Mouse (Mus musculus) C2C12 (cell line): Measurements from ENCODE around the gene Cbfa2t3. TPM values are rescaled to one million over a fixed set of nuclear protein-coding genes. Genes with fewer than 3 reads are reported as not detected.
A peak's percentile ranks its signal among the peaks of the same experiment; 100 is the strongest.

Experiments used
- H3K27me3 ChIP-seq: one replicate; pipeline ENCODE4 v1.6.1; 2011; ENCODE audit not compliant: control insufficient read depth, insufficient read depth, insufficient read length
- H3K36me3 ChIP-seq: one replicate; pipeline ENCODE4 v1.6.1; 2011; ENCODE audit not compliant: control insufficient read depth, insufficient read depth
- H3K4me3 ChIP-seq: one replicate; pipeline ENCODE4 v1.5.1; 2011; ENCODE audit warnings: mild to moderate bottlenecking, control low read depth; ENCODE audit not compliant: poor library complexity, insufficient read depth, severe bottlenecking
- H3K79me2 ChIP-seq: one replicate; pipeline ENCODE4 v1.6.1; 2011; ENCODE audit not compliant: control insufficient read depth, insufficient read depth
- H3K79me3 ChIP-seq: one replicate; pipeline ENCODE4 v1.6.1; 2011; ENCODE audit warnings: low read depth, control low read depth
- H3ac ChIP-seq: one replicate; pipeline ENCODE3; 2011; ENCODE audit warnings: low read depth; ENCODE audit not compliant: control insufficient read depth, insufficient read length
- CEBPB ChIP-seq: IDR thresholded peaks from one replicate; pipeline ENCODE4 v1.6.1; 2011; ENCODE audit warnings: low read depth, mild to moderate bottlenecking, control low read depth, moderate library complexity
- CTCF ChIP-seq: IDR thresholded peaks from one replicate; pipeline ENCODE4 v1.5.1; 2011; ENCODE audit not compliant: control insufficient read depth, insufficient read depth, insufficient read length
- FOSL1 ChIP-seq: IDR thresholded peaks from one replicate; pipeline ENCODE4 v1.8.0; 2011; ENCODE audit warnings: mild to moderate bottlenecking, low read length; ENCODE audit not compliant: poor library complexity, insufficient read depth, severe bottlenecking
- MAX ChIP-seq: IDR thresholded peaks from one replicate; pipeline ENCODE4 v1.6.1; 2011; ENCODE audit warnings: mild to moderate bottlenecking, control low read depth
- MYOD1 ChIP-seq: IDR thresholded peaks from one replicate; pipeline ENCODE4 v1.6.1; 2011; ENCODE audit warnings: low read depth; ENCODE audit not compliant: control insufficient read depth, insufficient read length
- MYOG ChIP-seq: IDR thresholded peaks from one replicate; pipeline ENCODE4 v1.6.1; 2011; ENCODE audit not compliant: control insufficient read depth, insufficient read length; ENCODE audit errors: extremely low read depth
- USF1 ChIP-seq: IDR thresholded peaks from one replicate; pipeline ENCODE4 v1.6.1; 2011; ENCODE audit warnings: low read depth, mild to moderate bottlenecking, control low read depth, moderate library complexity
- polyA plus RNA-seq: library from polyadenylated mRNA; unstranded; fragments of >200 nt; fragmentation: generic; extraction: Trizol; gene quantifications from one replicate; pipeline ENCODE4 v1.2.1, GENCODE M21; 2012; ENCODE audit warnings: missing spikeins

Gene Cbfa2t3
- polyA plus RNA-seq, 1 experiment: 0.15 TPM

- peaks cover 93% of the 10 kb centered on the region for H3K27me3 ChIP-seq
- no peaks in the 10 kb centered on the region for H3K79me2 ChIP-seq
- no peak overlapping the region for H3K4me3 ChIP-seq
- H3K79me3 ChIP-seq: no peaks in the 10 kb centered on the region
- no peaks in the 10 kb centered on the region for H3K36me3 ChIP-seq
- TF ChIP-seq MYOG: no peak
- TF ChIP-seq MYOD1: peak; percentile 3
- no peak for TF ChIP-seq FOSL1
- TF ChIP-seq USF1: no peak
- TF ChIP-seq CTCF: no peak
- no peak overlapping the region for H3ac ChIP-seq
These were observed 40.3 kb upstream of the Cbfa2t3 start for GRCm38 (mm10) chr8:122739102-122739725.

- Histone ChIP-seq H3K27me3 (peaks cover 95% of the 10 kb centered on the region), H3ac (no peak overlapping the region), H3K4me3 (no peak overlapping the region), H3K79me2 (no peaks in the 10 kb centered on the region), H3K36me3 (no peaks in the 10 kb centered on the region), H3K79me3 (no peaks in the 10 kb centered on the region)
- TF ChIP-seq CTCF (no peak), MYOD1 (no peak), MYOG (no peak), USF1 (no peak), FOSL1 (no peak)
These were observed 39.0 kb upstream of the Cbfa2t3 start for GRCm38 (mm10) chr8:122737886-122738285.

GRCm38 (mm10) chr8:122737071-122737470, 38.2 kb upstream of the Cbfa2t3 start:
- Histone ChIP-seq H3K79me3 (no peaks in the 10 kb centered on the region), H3ac (no peak overlapping the region), H3K79me2 (no peaks in the 10 kb centered on the region), H3K36me3 (no peaks in the 10 kb centered on the region), H3K27me3 (peaks cover 94% of the 10 kb centered on the region), H3K4me3 (no peak overlapping the region)
- TF ChIP-seq USF1 (no peak), FOSL1 (no peak), MYOD1 (no peak), CEBPB (no peak), MYOG (no peak), MAX (no peak), CTCF (no peak)

DNA sequence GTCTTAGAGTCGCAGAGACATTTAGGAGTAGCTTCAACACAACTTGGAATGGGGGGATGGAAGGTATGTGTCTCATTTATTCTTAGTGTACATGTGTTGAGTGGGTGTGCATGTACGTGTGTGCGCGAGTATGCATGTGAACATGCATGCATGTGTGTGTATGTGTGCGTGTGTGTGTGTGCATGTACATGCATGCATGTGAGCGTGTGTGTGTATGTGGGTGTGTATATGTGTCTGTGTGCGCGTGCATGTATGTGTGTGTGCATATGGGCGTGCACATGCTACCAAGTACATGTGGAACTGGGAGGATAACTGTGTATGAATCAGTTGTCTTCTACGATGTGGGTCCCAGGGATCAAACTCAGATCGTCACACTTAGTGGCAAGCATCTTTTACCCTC, 37.7 kb upstream of the Cbfa2t3 start:
- H3K4me3 ChIP-seq: no peak overlapping the region
- no peak for TF ChIP-seq MAX
- no peak for TF ChIP-seq MYOG
- TF ChIP-seq CEBPB: no peak
- TF ChIP-seq MYOD1: no peak
- TF ChIP-seq CTCF: no peak
- no peak for TF ChIP-seq FOSL1
- no peak for TF ChIP-seq USF1
- H3K36me3 ChIP-seq: no peaks in the 10 kb centered on the region
- H3K27me3 ChIP-seq: peaks cover 94% of the 10 kb centered on the region
- no peaks in the 10 kb centered on the region for H3K79me3 ChIP-seq
- no peak overlapping the region for H3ac ChIP-seq
- H3K79me2 ChIP-seq: no peaks in the 10 kb centered on the region

GRCm38 (mm10) chr8:122735542-122736473, 36.9 kb upstream of the Cbfa2t3 start:
- Histone ChIP-seq H3K36me3 (no peaks in the 10 kb centered on the region), H3ac (no peak overlapping the region), H3K4me3 (no peak overlapping the region), H3K27me3 (peaks cover 93% of the 10 kb centered on the region), H3K79me2 (no peaks in the 10 kb centered on the region), H3K79me3 (no peaks in the 10 kb centered on the region)
- no peak for TF ChIP-seq CTCF
- TF ChIP-seq MYOD1: no peak
- no peak for TF ChIP-seq CEBPB
- TF ChIP-seq MAX: no peak
- no peak for TF ChIP-seq FOSL1
- TF ChIP-seq USF1: no peak
- no peak for TF ChIP-seq MYOG
